Mouse (Mus musculus) mouse trophoblast stem cell (cell line): ENCODE data around the gene Shb.

Experiments used
- in situ Hi-C, 2 experiments: fragments of 300-500 bp; cut with MseI, MboI; formaldehyde crosslinking; loops; 2 replicates in 1 of 2; 3 replicates in 1 of 2; pipeline ENCODE4 v1.15.1; 2025

The Shb gene

GRCm38 (mm10) chr4:45457543-45457942, 74.7 kb downstream of the Shb start:
- in situ Hi-C loops: no loop called here

GRCm38 (mm10) chr4:45455001-45455400, 77.3 kb downstream of the Shb start:
- in situ Hi-C loops: no loop called here

- in situ Hi-C loops: no loop called here
Observed at GRCm38 (mm10) chr4:45453271-45453851, 78.9 kb downstream of the Shb start.

- in situ Hi-C loops: no loop called here
Observed at GRCm38 (mm10) chr4:45452569-45453111, 79.6 kb downstream of the Shb start.

- in situ Hi-C loops: no loop called here
Observed at GRCm38 (mm10) chr4:45449012-45449411, 83.3 kb downstream of the Shb start.

GRCm38 (mm10) chr4:45448481-45448880, 83.8 kb downstream of the Shb start:
- in situ Hi-C loops: no loop called here

- in situ Hi-C loops: no loop called here
Observed at GRCm38 (mm10) chr4:45447196-45447595, 85.1 kb downstream of the Shb start.

GRCm38 (mm10) chr4:45445235-45445634, 87.0 kb downstream of the Shb start:
- in situ Hi-C loops: no loop called here

GRCm38 (mm10) chr4:45444813-45445212, 87.5 kb downstream of the Shb start:
- in situ Hi-C loops: no loop called here

- in situ Hi-C loops: no loop called here
Observed at GRCm38 (mm10) chr4:45443652-45444051, 88.6 kb downstream of the Shb start.

GRCm38 (mm10) chr4:45442237-45442636, 90.0 kb downstream of the Shb start:
- in situ Hi-C loops: no loop called here

GRCm38 (mm10) chr4:45441778-45442177, 90.5 kb downstream of the Shb start:
- in situ Hi-C loops: no loop called here

GRCm38 (mm10) chr4:45439281-45439680, 93.0 kb downstream of the Shb start:
- in situ Hi-C loops: no loop called here

GRCm38 (mm10) chr4:45437010-45437409, 95.3 kb downstream of the Shb start:
- in situ Hi-C loops: no loop called here

GRCm38 (mm10) chr4:45436383-45436913, 95.8 kb downstream of the Shb start:
- in situ Hi-C loops: no loop called here

GRCm38 (mm10) chr4:45435899-45436298, 96.4 kb downstream of the Shb start:
- in situ Hi-C loops: no loop called here

- in situ Hi-C loops: no loop called here
Observed at GRCm38 (mm10) chr4:45434681-45435080, 97.6 kb downstream of the Shb start.

GRCm38 (mm10) chr4:45434071-45434470, 98.2 kb downstream of the Shb start:
- in situ Hi-C loops: no loop called here

GRCm38 (mm10) chr4:45431806-45432205, 100.5 kb downstream of the Shb start:
- in situ Hi-C loops: no loop called here

GRCm38 (mm10) chr4:45431316-45431715, 101.0 kb downstream of the Shb start:
- in situ Hi-C loops: no loop called here

GRCm38 (mm10) chr4:45429451-45429850, 102.8 kb downstream of the Shb start:
- in situ Hi-C loops: loop anchor here in 1 of 2 experiments (10.0 kb wide), 2 partner anchors 95 to 185 kb away; no protein-coding TSS in a partner anchor

GRCm38 (mm10) chr4:45426724-45427457, 105.4 kb downstream of the Shb start:
- in situ Hi-C loops: loop anchor here in 1 of 2 experiments (10.0 kb wide), 2 partner anchors 98 to 188 kb away; no protein-coding TSS in a partner anchor

- in situ Hi-C loops: loop anchor here in 1 of 2 experiments (10.0 to 25.0 kb wide), 3 partner anchors 101 to 389 kb away; no protein-coding TSS in a partner anchor
Observed at GRCm38 (mm10) chr4:45423406-45423805, 108.9 kb downstream of the Shb start.
